ENCODE assay signal across 7 mouse cellular contexts in the genomic region with DNA sequence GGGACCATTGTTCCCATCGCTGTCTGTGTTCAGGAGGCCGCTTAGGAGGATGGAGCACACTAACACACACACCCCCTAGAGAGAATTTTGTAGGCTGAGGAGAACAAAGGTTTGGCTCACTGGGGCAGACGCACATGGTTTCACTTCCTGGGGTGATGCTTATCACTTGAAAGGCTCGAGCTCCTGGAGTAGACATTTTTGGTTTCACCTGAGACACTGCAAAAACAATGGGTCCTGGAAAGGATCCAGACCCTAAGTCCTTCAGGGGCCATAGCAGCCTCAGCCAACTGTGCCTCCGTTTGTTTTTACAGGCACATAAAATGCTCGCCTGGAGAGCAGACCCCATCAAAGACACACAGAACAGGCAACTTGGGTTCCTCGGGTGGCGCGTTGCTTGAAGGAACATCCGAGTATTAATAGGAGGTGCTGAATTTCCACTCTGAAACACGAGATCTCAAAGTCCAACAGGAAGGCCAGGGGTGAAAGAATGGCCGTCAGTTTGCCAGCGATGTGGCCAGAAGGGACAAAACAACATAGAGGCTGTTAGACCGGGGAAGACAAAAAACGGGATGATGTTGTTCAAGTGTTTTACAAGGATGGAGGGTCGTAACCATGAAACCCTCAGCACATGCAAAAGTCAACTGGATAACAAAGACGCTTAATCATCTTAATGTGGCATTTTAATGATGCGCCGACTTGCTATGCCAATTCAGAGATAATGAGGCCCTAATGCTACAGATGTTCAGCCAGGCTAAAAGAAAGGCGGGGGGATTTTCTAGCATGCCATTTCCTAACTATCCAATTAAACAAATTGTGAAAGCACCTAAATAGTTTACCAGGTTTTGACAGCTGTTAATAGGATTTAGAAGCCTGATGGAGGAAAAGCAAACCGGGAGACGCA. TPM values are rescaled to one million over a fixed set of nuclear protein-coding genes. Genes with fewer than 3 reads are reported as not detected.
DNase-seq lines count a peak whose midpoint lies in the region; ATAC-seq and TF ChIP-seq lines count a peak whose summit lies in the region.

No protein-coding gene starts in this region.

- H3K36me3 ChIP-seq in spleen, adult 2 months (ENCODE audit: control insufficient read depth, insufficient read depth, low read length), result peaks cover 11% of the 10 kb centered on the region
- H3K36me3 ChIP-seq in embryonic facial prominence, embryonic 12.5 days, result no peaks in the 10 kb centered on the region
- no peaks in the 10 kb centered on the region for H3K36me3 ChIP-seq in limb, embryonic 11.5 days (ENCODE audit: control insufficient read depth, insufficient read depth, low read length)
- H3K36me3 ChIP-seq in intestine, embryonic 16.5 days (ENCODE audit: control insufficient read depth, insufficient read depth, low read length), result no peaks in the 10 kb centered on the region

- H3K9ac ChIP-seq in embryonic facial prominence, embryonic 12.5 days, result no peak overlapping the region
- 0 out of 2 replicates have a peak overlapping the region, but pooled peaks have one; percentile 5 for H3K9ac ChIP-seq in limb, embryonic 11.5 days (ENCODE audit: low read length)
- no peak overlapping the region for H3K9ac ChIP-seq in intestine, embryonic 16.5 days (ENCODE audit: low read depth, low read length)

- TF ChIP-seq POLR2A in spleen, adult 2 months (IDR thresholded peaks at IDR 0.05; ENCODE audit: low read depth, low read length), result no peak

- no peaks in the 10 kb centered on the region for H3K27me3 ChIP-seq in spleen, adult 2 months (ENCODE audit: control insufficient read depth, insufficient read depth, low read length)
- peaks cover 10% of the 10 kb centered on the region; the same call in 1 of the 2 replicates for H3K27me3 ChIP-seq in embryonic facial prominence, embryonic 12.5 days
- H3K27me3 ChIP-seq in limb, embryonic 11.5 days (ENCODE audit: control insufficient read depth, insufficient read depth, low read length), result 0 out of 2 replicates have a peak, but pooled peaks cover 2% of the 10 kb centered on the region
- no peaks in the 10 kb centered on the region for H3K27me3 ChIP-seq in intestine, embryonic 16.5 days (replicated peaks; ENCODE audit: control insufficient read depth, insufficient read depth, low read length)

- DNase-seq in spleen, adult 2 months (ENCODE audit: low read depth in 1 of 2, low spot score in 2 of 2), result peak in 1 of 2 experiments; percentile 45
- DNase-seq in spleen, postnatal 14 days (ENCODE audit: low spot score in 2 of 2), result no peak
- DNase-seq in limb, embryonic 11.5 days (ENCODE audit: low spot score), result peak; percentile 68
- no peak for DNase-seq in c-Kit-positive CD71-positive TER-119-positive erythroid progenitor cells, embryonic 14.5 days (ENCODE audit: low spot score)
- no peak for DNase-seq in cerebellum, adult 9-10 months

- peak overlapping the region; percentile 82 for H3K27ac ChIP-seq in spleen, adult 2 months (ENCODE audit: insufficient read depth, low read length)
- peak overlapping the region; percentile 36; the same call in 1 of the 2 replicates for H3K27ac ChIP-seq in embryonic facial prominence, embryonic 12.5 days
- 0 out of 2 replicates have a peak overlapping the region, but pooled peaks have one; percentile 10 for H3K27ac ChIP-seq in limb, embryonic 11.5 days (replicated peaks; ENCODE audit: low read depth, low read length)
- H3K27ac ChIP-seq in intestine, embryonic 16.5 days (ENCODE audit: low read length), result no peak overlapping the region

- peak overlapping the region; percentile 32; the same call in 1 of the 2 replicates for H3K4me3 ChIP-seq in spleen, adult 2 months (ENCODE audit: extremely low read depth, insufficient read depth, insufficient read length)
- H3K4me3 ChIP-seq in embryonic facial prominence, embryonic 12.5 days, result no peak overlapping the region
- H3K4me3 ChIP-seq in limb, embryonic 11.5 days (ENCODE audit: low read depth, low read length), result no peak overlapping the region
- no peak overlapping the region for H3K4me3 ChIP-seq in intestine, embryonic 16.5 days (ENCODE audit: low read length)

- peak overlapping the region; percentile 27 for H3K4me2 ChIP-seq in embryonic facial prominence, embryonic 12.5 days (replicated peaks)
- H3K4me2 ChIP-seq in limb, embryonic 11.5 days (ENCODE audit: low read depth, severe bottlenecking), result peak overlapping the region; percentile 26; the same call in 1 of the 2 replicates
- no peak overlapping the region for H3K4me2 ChIP-seq in intestine, embryonic 16.5 days (ENCODE audit: low read depth, low read length)

- TF ChIP-seq CTCF in spleen, adult 2 months (IDR thresholded peaks at IDR 0.05; ENCODE audit: extremely low read depth, insufficient read depth, insufficient read length, insufficient replicate concordance), result no peak

- no peaks in the 10 kb centered on the region for H3K9me3 ChIP-seq in embryonic facial prominence, embryonic 12.5 days
- no peaks in the 10 kb centered on the region for H3K9me3 ChIP-seq in limb, embryonic 11.5 days (ENCODE audit: control insufficient read depth, low read length)
- H3K9me3 ChIP-seq in intestine, embryonic 16.5 days (ENCODE audit: control insufficient read depth, low read length), result no peaks in the 10 kb centered on the region

- WGBS in spleen, adult 2 months, result 53% methylated on average over 22 of the region's 22 CpGs
- WGBS in embryonic facial prominence, embryonic 12.5 days, result 34% methylated on average over 22 of the region's 22 CpGs
- 16% methylated on average over 22 of the region's 22 CpGs for WGBS in limb, embryonic 11.5 days
- WGBS in intestine, embryonic 16.5 days, result 47% methylated on average over 22 of the region's 22 CpGs

- H3K4me1 ChIP-seq in spleen, adult 2 months (ENCODE audit: control insufficient read depth, insufficient read depth, insufficient read length), result peaks cover 33% of the 10 kb centered on the region; the same call in 1 of the 2 replicates
- H3K4me1 ChIP-seq in embryonic facial prominence, embryonic 12.5 days, result peaks cover 17% of the 10 kb centered on the region
- peaks cover 10% of the 10 kb centered on the region; the same call in 1 of the 2 replicates for H3K4me1 ChIP-seq in limb, embryonic 11.5 days (ENCODE audit: control insufficient read depth, insufficient read depth, low read length)
- no peaks in the 10 kb centered on the region for H3K4me1 ChIP-seq in intestine, embryonic 16.5 days (ENCODE audit: control insufficient read depth, insufficient read depth, low read length)

- ATAC-seq in embryonic facial prominence, embryonic 12.5 days (ENCODE audit: insufficient number of reproducible peaks, insufficient read depth, low FRiP score, low TSS enrichment), result no peak
- ATAC-seq in limb, embryonic 11.5 days (ENCODE audit: insufficient number of reproducible peaks, low FRiP score, low TSS enrichment, low read depth), result no peak
- no peak for ATAC-seq in intestine, embryonic 16.5 days

RNA-seq across cellular contexts. Expression of gene Ikzf3, which starts 48.2 kb away (rescaled TPM):
- polyA plus RNA-seq in spleen, adult 2 months (2012; rRNA removed), result 104 and 113 TPM in 2 replicates
- polyA plus RNA-seq in embryonic facial prominence, embryonic 12.5 days (2016; fragmentation: Nextera tagmentation; extraction: Ambion mirVana), result 0.24 and 0.47 TPM in 2 replicates
- polyA plus RNA-seq in limb, embryonic 11.5 days (2014; fragmentation: Nextera tagmentation; extraction: Ambion mirVana), result 0.07 TPM in 1 of 2 replicates, not detected in the other
- 0.23 and 0.24 TPM in 2 replicates for polyA plus RNA-seq in intestine, embryonic 16.5 days (2015; fragmentation: Nextera tagmentation; extraction: Ambion mirVana)

RNA-seq across cellular contexts. Expression of gene Grb7, which starts 51.4 kb away (rescaled TPM):
- polyA plus RNA-seq in spleen, adult 2 months (2012; rRNA removed), result 1.1 and 1.2 TPM in 2 replicates
- polyA plus RNA-seq in embryonic facial prominence, embryonic 12.5 days (2016; fragmentation: Nextera tagmentation; extraction: Ambion mirVana), result 7.3 and 7.7 TPM in 2 replicates
- 5.3 and 6.7 TPM in 2 replicates for polyA plus RNA-seq in limb, embryonic 11.5 days (2014; fragmentation: Nextera tagmentation; extraction: Ambion mirVana)
- polyA plus RNA-seq in intestine, embryonic 16.5 days (2015; fragmentation: Nextera tagmentation; extraction: Ambion mirVana), result 87.1 and 87.3 TPM in 2 replicates

RNA-seq across cellular contexts. Expression of gene Zpbp2, which starts 53.3 kb away (rescaled TPM):
- polyA plus RNA-seq in spleen, adult 2 months (2012; rRNA removed), result 1.2 TPM in 2 replicates
- polyA plus RNA-seq in embryonic facial prominence, embryonic 12.5 days (2016; fragmentation: Nextera tagmentation; extraction: Ambion mirVana), result not detected in 2 replicates
- 0.45 and 1.2 TPM in 2 replicates for polyA plus RNA-seq in limb, embryonic 11.5 days (2014; fragmentation: Nextera tagmentation; extraction: Ambion mirVana)
- polyA plus RNA-seq in intestine, embryonic 16.5 days (2015; fragmentation: Nextera tagmentation; extraction: Ambion mirVana), result 0.92 and 1.0 TPM in 2 replicates

RNA-seq across cellular contexts. Expression of gene Mien1, which starts 58.8 kb away (rescaled TPM):
- 37.1 and 37.8 TPM in 2 replicates for polyA plus RNA-seq in spleen, adult 2 months (2012; rRNA removed)
- polyA plus RNA-seq in embryonic facial prominence, embryonic 12.5 days (2016; fragmentation: Nextera tagmentation; extraction: Ambion mirVana), result 78.4 and 85.6 TPM in 2 replicates
- 75.4 and 78.3 TPM in 2 replicates for polyA plus RNA-seq in limb, embryonic 11.5 days (2014; fragmentation: Nextera tagmentation; extraction: Ambion mirVana)
- polyA plus RNA-seq in intestine, embryonic 16.5 days (2015; fragmentation: Nextera tagmentation; extraction: Ambion mirVana), result 279 and 304 TPM in 2 replicates

Comparison
In these comparisons a context has a peak if more than half of its experiments do, and no peak if none do; other contexts are left out.
1. RNA of gene Ikzf3, which starts 48.2 kb away (polyA plus RNA-seq): 104 to 113 TPM in spleen, adult 2 months; 0.24 to 0.47 TPM in embryonic facial prominence, embryonic 12.5 days, 0.23 to 0.24 TPM in intestine, embryonic 16.5 days and 0.07 TPM in limb, embryonic 11.5 days; every median in the first group is over 10 times any median in the second.
2. RNA of gene Grb7, which starts 51.4 kb away (polyA plus RNA-seq): 87.1 to 87.3 TPM in intestine, embryonic 16.5 days; 7.3 to 7.7 TPM in embryonic facial prominence, embryonic 12.5 days, 5.3 to 6.7 TPM in limb, embryonic 11.5 days and 1.1 to 1.2 TPM in spleen, adult 2 months; every median in the first group is over 10 times any median in the second.